Mouse (Mus musculus) testis, adult 2 months (tissue): Measurements from ENCODE around the gene Atp6v1b1. TPM values are rescaled to one million over a fixed set of nuclear protein-coding genes. Genes with fewer than 3 reads are reported as not detected.

Experiments
- H3K27ac ChIP-seq: fragments of 200-500 bp; 2 replicates; pipeline ENCODE4 v1.5.1; 2012; ENCODE audit warnings: low read depth, low read length; ENCODE audit not compliant: control insufficient read depth, insufficient read depth
- H3K27me3 ChIP-seq: fragments of 200-500 bp; 2 replicates; pipeline ENCODE4 v1.6.1; 2012; ENCODE audit warnings: mild to moderate bottlenecking, low read length, moderate library complexity; ENCODE audit not compliant: control insufficient read depth, insufficient read depth
- H3K36me3 ChIP-seq: fragments of 200-500 bp; 2 replicates; pipeline ENCODE4 v1.6.1; 2012; ENCODE audit warnings: mild to moderate bottlenecking, low read length; ENCODE audit not compliant: control insufficient read depth, insufficient read depth
- H3K4me1 ChIP-seq: fragments of 200-500 bp; 2 replicates; pipeline ENCODE4 v1.6.1; 2012; ENCODE audit warnings: low read length; ENCODE audit not compliant: control insufficient read depth, insufficient read depth
- H3K4me3 ChIP-seq: fragments of 200-500 bp; 2 replicates; pipeline ENCODE4 v1.5.1; 2012; ENCODE audit warnings: low read depth, mild to moderate bottlenecking, low read length, moderate library complexity, mixed read lengths; ENCODE audit not compliant: control insufficient read depth
- CTCF ChIP-seq: fragments of 200-500 bp; IDR thresholded peaks from 2 replicates; pipeline ENCODE4 v1.5.1; 2012; ENCODE audit warnings: low read depth, mild to moderate bottlenecking, inconsistent platforms, low read length, moderate library complexity; ENCODE audit not compliant: control insufficient read depth, insufficient read depth, insufficient replicate concordance
- POLR2A ChIP-seq: fragments of 200-500 bp; IDR thresholded peaks from 2 replicates; pipeline ENCODE4 v1.6.1; 2012; ENCODE audit warnings: low read depth, mild to moderate bottlenecking, inconsistent platforms, low read length, moderate library complexity; ENCODE audit not compliant: control insufficient read depth
- polyA plus RNA-seq: library from polyadenylated mRNA; depleted of rRNA; stranded (reverse); fragments of >200 nt; gene quantifications from 2 replicates; pipeline ENCODE4 v1.2.3, GENCODE M21; 2012

Atp6v1b1 gene
- polyA plus RNA-seq, 1 experiment = 17.2 TPM

GRCm38 (mm10) chr6:83743212-83743611, 422 bp downstream of the Atp6v1b1 start:
- Histone ChIP-seq H3K36me3 (no peaks in the 10 kb centered on the region), H3K27me3 (no peaks in the 10 kb centered on the region), H3K27ac (no peak overlapping the region), H3K4me1 (no peaks in the 10 kb centered on the region), H3K4me3 (no peak overlapping the region)
- no peak for TF ChIP-seq CTCF
- TF ChIP-seq POLR2A = no peak

DNA sequence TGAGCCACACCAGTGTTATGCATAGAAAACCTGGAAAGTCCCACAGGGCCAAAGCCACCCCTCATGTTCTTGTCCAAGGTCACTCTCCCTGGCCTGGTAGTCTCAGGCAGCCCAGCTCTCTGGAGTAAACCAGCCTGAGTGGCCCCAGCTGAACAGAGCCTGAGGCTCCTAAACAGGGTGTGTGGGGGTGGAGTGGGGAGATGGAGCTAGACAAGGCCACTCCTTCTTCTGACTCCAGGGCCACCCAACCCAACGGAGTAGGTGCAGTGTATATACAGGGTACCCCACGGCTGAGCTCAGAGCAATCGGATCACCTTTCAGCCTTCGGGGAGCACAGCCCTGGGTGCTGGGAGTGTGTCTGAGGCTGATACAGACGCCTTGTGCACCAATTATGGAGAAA, 1.3 kb downstream of the Atp6v1b1 start:
- no peak overlapping the region for H3K27ac ChIP-seq
- no peaks in the 10 kb centered on the region for H3K27me3 ChIP-seq
- no peak for TF ChIP-seq POLR2A
- no peak overlapping the region for H3K4me3 ChIP-seq
- no peaks in the 10 kb centered on the region for H3K4me1 ChIP-seq
- H3K36me3 ChIP-seq = no peaks in the 10 kb centered on the region

GRCm38 (mm10) chr6:83744557-83744956, 1.8 kb downstream of the Atp6v1b1 start:
- H3K4me3 ChIP-seq = no peak overlapping the region
- no peaks in the 10 kb centered on the region for H3K4me1 ChIP-seq
- H3K27me3 ChIP-seq = no peaks in the 10 kb centered on the region
- no peaks in the 10 kb centered on the region for H3K36me3 ChIP-seq
- no peak overlapping the region for H3K27ac ChIP-seq
- TF ChIP-seq CTCF (no peak), POLR2A (no peak)

GRCm38 (mm10) chr6:83745466-83745865, 2.7 kb downstream of the Atp6v1b1 start:
- Histone ChIP-seq H3K27me3 (no peaks in the 10 kb centered on the region), H3K27ac (no peak overlapping the region), H3K4me1 (no peaks in the 10 kb centered on the region), H3K4me3 (no peak overlapping the region), H3K36me3 (no peaks in the 10 kb centered on the region)
- TF ChIP-seq POLR2A = no peak
- TF ChIP-seq CTCF = no peak

DNA sequence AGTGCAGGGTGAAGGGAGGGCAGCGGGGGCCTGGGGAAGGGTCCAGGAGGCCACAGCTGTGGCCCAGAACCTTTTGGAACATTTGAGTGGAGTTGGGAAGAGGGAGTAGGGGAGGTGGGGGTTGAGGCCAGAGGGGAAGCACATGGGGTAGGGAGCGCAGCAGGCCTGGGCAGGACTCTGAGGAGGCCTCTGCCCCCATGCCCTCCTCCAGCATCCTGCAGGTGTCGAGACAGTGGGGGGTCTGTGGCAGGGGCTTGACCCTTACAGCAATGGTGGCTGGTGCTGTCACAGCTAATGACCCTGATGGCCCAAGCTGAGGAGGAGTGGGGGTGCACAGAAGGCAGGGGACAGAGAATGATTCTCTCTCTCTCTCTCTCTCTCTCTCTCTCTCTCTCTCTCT, 6.5 kb downstream of the Atp6v1b1 start:
- Histone ChIP-seq H3K4me1 (peaks cover 6% of the 10 kb centered on the region), H3K36me3 (no peaks in the 10 kb centered on the region), H3K27ac (no peak overlapping the region), H3K4me3 (no peak overlapping the region), H3K27me3 (no peaks in the 10 kb centered on the region)
- TF ChIP-seq POLR2A = no peak

GRCm38 (mm10) chr6:83750171-83750684, 7.4 kb downstream of the Atp6v1b1 start:
- Histone ChIP-seq H3K27me3 (no peaks in the 10 kb centered on the region), H3K4me3 (no peak overlapping the region), H3K27ac (no peak overlapping the region), H3K4me1 (peaks cover 8% of the 10 kb centered on the region), H3K36me3 (no peaks in the 10 kb centered on the region)
- TF ChIP-seq CTCF (peak; percentile 57; the same call in 1 of the 2 replicates), POLR2A (no peak)

DNA sequence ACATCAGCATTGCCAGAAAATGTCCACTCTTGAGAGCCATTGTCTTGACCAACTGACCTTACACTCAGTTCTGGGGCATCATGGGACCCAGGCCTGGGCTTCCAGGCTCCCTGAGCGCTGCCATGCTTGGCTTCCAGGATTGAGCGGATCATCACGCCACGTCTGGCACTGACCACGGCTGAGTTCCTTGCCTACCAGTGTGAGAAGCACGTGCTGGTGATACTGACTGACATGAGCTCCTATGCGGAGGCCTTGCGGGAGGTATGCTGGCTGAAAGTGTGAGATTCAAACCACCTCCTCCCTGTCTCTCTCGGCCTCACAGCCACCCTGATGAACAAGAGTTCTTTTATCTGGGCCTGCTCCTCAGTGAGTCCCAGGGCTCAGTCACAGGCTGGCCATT, 13.3 kb downstream of the Atp6v1b1 start:
- no peaks in the 10 kb centered on the region for H3K27me3 ChIP-seq
- no peak overlapping the region for H3K27ac ChIP-seq
- no peak for TF ChIP-seq CTCF
- no peak for TF ChIP-seq POLR2A
- H3K4me1 ChIP-seq = peaks cover 15% of the 10 kb centered on the region
- H3K4me3 ChIP-seq = no peak overlapping the region
- no peaks in the 10 kb centered on the region for H3K36me3 ChIP-seq

GRCm38 (mm10) chr6:83762344-83762743, 19.6 kb downstream of the Atp6v1b1 start, which contains the start of gene Ankrd53:
TSS of gene Ankrd53 (plus strand) at chr6:83762644.
- Histone ChIP-seq H3K27ac (peak within 1 kb of the TSS; percentile 83), H3K4me1 (peaks cover 27% of the 10 kb centered on the region), H3K27me3 (no peaks in the 10 kb centered on the region), H3K36me3 (no peaks in the 10 kb centered on the region), H3K4me3 (peak within 1 kb of the TSS; percentile 88)
- TF ChIP-seq CTCF (no peak), POLR2A (no peak)
